Mouse (Mus musculus): ENCODE measurements around the gene Susd2.

- TF ChIP-seq POLR2A (IDR thresholded peaks at IDR 0.05; ENCODE audit: low read depth, low read length) (no peak), CTCF (IDR thresholded peaks at IDR 0.05; ENCODE audit: extremely low read depth, insufficient read depth, insufficient read length, insufficient replicate concordance) (no peak)
Observed at GRCm38 (mm10) chr10:75635019-75635692, 8.7 kb downstream of the Susd2 start.

Data from spleen, adult 2 months (tissue).